Mouse (Mus musculus) heart, embryonic 13.5 days (tissue): ENCODE measurements around the gene Gm6408. TPM values are rescaled to one million over a fixed set of nuclear protein-coding genes. Genes with fewer than 3 reads are reported as not detected.
"Not testable (repeated sequence)": the region's sequence is repeated elsewhere in the genome, so short reads cannot be mapped to it uniquely, and the experiment has no call there.

Experiments used
- ATAC-seq: fragments of 200-750 bp; cut with Nextera tagmentation; 2 replicates; pipeline ENCODE4 v1.8.0; 2017; ENCODE audit warnings: moderate TSS enrichment; ENCODE audit not compliant: insufficient number of reproducible peaks, low FRiP score, low TSS enrichment; ENCODE audit errors: extremely low read depth
- H3K27ac ChIP-seq: fragments of 300-500 bp; sonication (generic); replicated peaks from 2 replicates; pipeline ENCODE4 v1.5.1; 2015; ENCODE audit warnings: moderate library complexity, mild to moderate bottlenecking, inconsistent platforms
- H3K27me3 ChIP-seq: fragments of 300-500 bp; sonication (generic); replicated peaks from 2 replicates; pipeline ENCODE4 v1.6.1; 2015; ENCODE audit warnings: mild to moderate bottlenecking, inconsistent platforms
- H3K36me3 ChIP-seq: fragments of 300-500 bp; sonication (generic); 2 replicates; pipeline ENCODE4 v1.6.1; 2015; ENCODE audit warnings: mild to moderate bottlenecking, inconsistent platforms
- H3K4me1 ChIP-seq: fragments of 300-500 bp; sonication (generic); 2 replicates; pipeline ENCODE4 v1.6.1; 2015; ENCODE audit warnings: inconsistent platforms
- H3K4me2 ChIP-seq: fragments of 300-500 bp; sonication (generic); 2 replicates; pipeline ENCODE4 v1.6.1; 2015; ENCODE audit warnings: inconsistent platforms, mild to moderate bottlenecking, moderate library complexity
- H3K4me3 ChIP-seq: fragments of 300-500 bp; sonication (generic); 2 replicates; pipeline ENCODE4 v1.5.1; 2015; ENCODE audit warnings: moderate library complexity, mild to moderate bottlenecking, inconsistent platforms
- H3K9ac ChIP-seq: fragments of 300-500 bp; sonication (generic); 2 replicates; pipeline ENCODE4 v1.6.1; 2015; ENCODE audit warnings: inconsistent platforms, mild to moderate bottlenecking, moderate library complexity
- H3K9me3 ChIP-seq: fragments of 300-500 bp; sonication (generic); 2 replicates; pipeline ENCODE4 v1.6.1; 2016; ENCODE audit warnings: inconsistent platforms
- WGBS: fragments of 180-500 bp; shearing (Covaris S2); methylation state at CpG from one replicate; pipeline ENCODE4 v1.1.7; 2015; ENCODE audit warnings: mixed read lengths; 5-methylcytosine and 5-hydroxymethylcytosine counted together
- polyA plus RNA-seq: library from polyadenylated mRNA; unstranded; fragments of >200 nt; fragmentation: Nextera tagmentation; extraction: Ambion mirVana; gene quantifications from 2 replicates; pipeline ENCODE4 v1.2.1, GENCODE M21; 2015

Gene Gm6408
- polyA plus RNA-seq, result not detected in 2 replicates

- not testable (repeated sequence) for H3K36me3 ChIP-seq, H3K4me3 ChIP-seq, H3K27ac ChIP-seq, H3K27me3 ChIP-seq, ATAC-seq, H3K4me2 ChIP-seq, H3K4me1 ChIP-seq, H3K9me3 ChIP-seq, H3K9ac ChIP-seq
- 45% methylated on average over 3 of the region's 3 CpGs for WGBS
These were observed at the start of gene Gm6408 for GRCm38 (mm10) chr5:146481665-146482064. TSS of gene Gm6408 (plus strand) at chr5:146481965.

GRCm38 (mm10) chr5:146432476-146432875 is 49.3 kb upstream of the Gm6408 start:
- H3K4me1 ChIP-seq, result no peaks in the 10 kb centered on the region
- 44% methylated on average over 6 of the region's 6 CpGs for WGBS
- H3K9me3 ChIP-seq, result no peaks in the 10 kb centered on the region
- H3K36me3 ChIP-seq, result no peaks in the 10 kb centered on the region
- no peak overlapping the region for H3K4me3 ChIP-seq
- ATAC-seq, result no peak
- no peak overlapping the region for H3K9ac ChIP-seq
- H3K27me3 ChIP-seq, result peaks cover 72% of the 10 kb centered on the region
- no peak overlapping the region for H3K4me2 ChIP-seq
- no peak overlapping the region for H3K27ac ChIP-seq

- H3K9me3 ChIP-seq, result peaks cover 2% of the 10 kb centered on the region
- H3K36me3 ChIP-seq, result no peaks in the 10 kb centered on the region
- H3K27ac ChIP-seq, result no peak overlapping the region
- H3K9ac ChIP-seq, result no peak overlapping the region
- H3K4me1 ChIP-seq, result no peaks in the 10 kb centered on the region
- no peak overlapping the region for H3K4me2 ChIP-seq
- H3K27me3 ChIP-seq, result peaks cover 44% of the 10 kb centered on the region
- ATAC-seq, result no peak
- 86% methylated on average over 16 of the region's 16 CpGs for whole genome bisulfite sequencing
- H3K4me3 ChIP-seq, result no peak overlapping the region
These were observed 46.4 kb upstream of the Gm6408 start for GRCm38 (mm10) chr5:146435316-146435715.

DNA sequence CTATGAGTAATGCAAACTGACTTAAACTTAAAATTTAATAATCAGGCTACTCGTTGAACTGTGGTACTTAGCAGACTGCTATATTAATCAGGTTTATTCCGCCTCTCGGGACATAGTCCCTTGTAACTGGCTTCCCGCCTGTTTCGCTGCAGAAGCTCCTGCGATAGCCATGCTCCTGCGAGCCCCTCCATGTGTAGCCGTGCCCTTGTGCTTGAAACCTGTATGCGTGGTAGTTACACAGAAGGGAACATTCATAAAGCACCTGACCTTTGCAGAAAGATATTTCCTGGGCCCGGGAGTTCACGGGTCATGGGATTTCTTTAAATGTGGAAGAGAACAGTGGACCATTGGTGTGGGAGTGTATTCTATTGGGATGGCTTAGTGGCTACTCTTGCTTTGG is 45.0 kb upstream of the Gm6408 start:
- no peak overlapping the region for H3K4me2 ChIP-seq
- H3K9ac ChIP-seq, result no peak overlapping the region
- WGBS, result 88% methylated on average over 11 of the region's 11 CpGs
- no peak overlapping the region for H3K4me3 ChIP-seq
- peaks cover 29% of the 10 kb centered on the region for H3K27me3 ChIP-seq
- no peaks in the 10 kb centered on the region for H3K4me1 ChIP-seq
- peaks cover 5% of the 10 kb centered on the region for H3K9me3 ChIP-seq
- ATAC-seq, result no peak
- no peak overlapping the region for H3K27ac ChIP-seq
- no peaks in the 10 kb centered on the region for H3K36me3 ChIP-seq

DNA sequence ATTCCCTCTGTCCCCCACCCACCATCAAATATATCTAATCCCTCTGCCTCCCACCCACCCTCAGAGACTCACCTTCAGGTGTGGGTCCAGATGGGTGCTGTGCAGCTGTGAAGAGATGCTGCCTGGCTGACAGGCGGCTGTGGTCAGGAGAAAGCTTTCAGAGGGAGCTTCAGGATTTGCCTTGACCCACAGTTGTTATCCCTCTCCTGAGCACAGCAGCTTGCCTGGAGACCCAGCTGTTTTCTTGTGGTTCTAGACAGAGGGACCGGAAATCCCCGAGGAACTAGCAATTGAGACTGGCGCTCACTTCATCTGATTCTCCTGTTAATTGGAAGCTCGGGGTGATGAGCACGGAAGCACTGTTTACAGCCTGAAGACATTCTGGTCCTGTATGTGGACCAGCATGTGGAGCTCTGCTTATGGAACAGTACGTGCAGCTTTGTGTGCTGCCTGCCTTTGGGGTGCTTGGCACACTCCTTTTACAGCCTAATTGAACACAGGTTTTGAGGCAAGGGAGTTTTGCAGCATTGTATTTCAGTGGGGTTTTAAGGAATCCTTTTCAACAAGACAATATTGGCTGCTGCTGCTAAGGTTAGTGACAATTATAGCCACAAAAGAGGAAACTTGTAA is 42.5 kb upstream of the Gm6408 start:
- H3K36me3 ChIP-seq, result no peaks in the 10 kb centered on the region
- H3K4me3 ChIP-seq, result no peak overlapping the region
- H3K9me3 ChIP-seq, result peaks cover 5% of the 10 kb centered on the region
- H3K9ac ChIP-seq, result no peak overlapping the region
- no peaks in the 10 kb centered on the region for H3K4me1 ChIP-seq
- H3K27ac ChIP-seq, result no peak overlapping the region
- WGBS, result 86% methylated on average over 7 of the region's 7 CpGs
- ATAC-seq, result no peak
- H3K4me2 ChIP-seq, result no peak overlapping the region
- peaks cover 7% of the 10 kb centered on the region for H3K27me3 ChIP-seq

DNA sequence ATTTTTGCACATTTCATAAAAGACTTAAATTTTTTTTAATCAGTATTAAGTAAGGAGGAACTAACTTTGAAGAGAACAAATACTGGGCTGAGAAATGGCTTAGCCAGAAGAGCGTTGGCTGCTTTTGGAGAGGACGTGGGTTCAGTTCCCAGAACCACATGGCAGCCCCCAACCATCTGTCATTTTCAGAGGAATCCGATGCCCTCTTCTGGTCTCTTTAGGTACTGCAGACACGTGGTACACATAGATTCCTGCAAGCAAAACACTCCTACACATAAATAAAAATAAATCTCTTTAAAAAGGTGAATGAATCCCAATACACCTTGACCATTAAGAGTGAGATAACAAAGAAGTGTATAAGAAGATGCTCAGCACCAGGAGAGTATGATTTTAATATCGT is 41.5 kb upstream of the Gm6408 start:
- H3K36me3 ChIP-seq, result no peaks in the 10 kb centered on the region
- no peak overlapping the region for H3K27ac ChIP-seq
- ATAC-seq, result no peak
- H3K4me1 ChIP-seq, result no peaks in the 10 kb centered on the region
- H3K27me3 ChIP-seq, result no peaks in the 10 kb centered on the region
- 86% methylated on average over 5 of the region's 5 CpGs for WGBS
- no peak overlapping the region for H3K4me3 ChIP-seq
- peaks cover 5% of the 10 kb centered on the region for H3K9me3 ChIP-seq
- no peak overlapping the region for H3K9ac ChIP-seq
- no peak overlapping the region for H3K4me2 ChIP-seq

- no peak for ATAC-seq
- Histone ChIP-seq H3K9ac (no peak overlapping the region), H3K4me3 (no peak overlapping the region)
These were observed 39.0 kb upstream of the Gm6408 start for GRCm38 (mm10) chr5:146442767-146443166.

DNA sequence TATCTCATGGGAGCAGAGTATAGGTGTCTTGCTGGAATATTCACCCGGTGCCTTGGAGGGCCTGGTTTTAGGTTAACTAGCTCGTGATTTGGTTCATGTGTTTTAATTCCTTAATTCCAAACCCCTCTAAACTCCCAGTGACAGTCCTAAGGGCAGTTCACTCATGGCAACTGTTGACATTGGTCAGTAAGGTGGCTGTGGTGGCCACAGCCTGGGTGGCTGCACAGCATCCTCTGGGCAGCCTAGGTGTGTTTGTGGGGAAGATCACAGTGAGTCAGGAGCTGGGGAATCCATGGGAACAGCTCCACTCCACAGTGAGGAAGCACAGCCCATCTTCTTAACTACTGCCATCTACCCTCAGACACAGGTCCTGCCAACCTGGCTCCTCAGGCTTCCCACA is 35.1 kb upstream of the Gm6408 start:
- Histone ChIP-seq H3K4me3 (no peak overlapping the region), H3K9ac (no peak overlapping the region), H3K27ac (no peak overlapping the region), H3K4me1 (no peaks in the 10 kb centered on the region), H3K36me3 (no peaks in the 10 kb centered on the region), H3K4me2 (no peak overlapping the region), H3K9me3 (no peaks in the 10 kb centered on the region), H3K27me3 (no peaks in the 10 kb centered on the region)
- ATAC-seq, result no peak
- WGBS, result 60% methylated on average over 2 of the region's 2 CpGs

More at GRCm38 (mm10) chr5:146442767-146443166, 39.0 kb upstream of the Gm6408 start:
- H3K4me1 ChIP-seq, result no peaks in the 10 kb centered on the region
- H3K27me3 ChIP-seq, result no peaks in the 10 kb centered on the region
- 60% methylated on average over 2 of the region's 2 CpGs for WGBS
- no peaks in the 10 kb centered on the region for H3K36me3 ChIP-seq
- no peak overlapping the region for H3K4me2 ChIP-seq
- H3K9me3 ChIP-seq, result peaks cover 5% of the 10 kb centered on the region
- H3K27ac ChIP-seq, result no peak overlapping the region

DNA sequence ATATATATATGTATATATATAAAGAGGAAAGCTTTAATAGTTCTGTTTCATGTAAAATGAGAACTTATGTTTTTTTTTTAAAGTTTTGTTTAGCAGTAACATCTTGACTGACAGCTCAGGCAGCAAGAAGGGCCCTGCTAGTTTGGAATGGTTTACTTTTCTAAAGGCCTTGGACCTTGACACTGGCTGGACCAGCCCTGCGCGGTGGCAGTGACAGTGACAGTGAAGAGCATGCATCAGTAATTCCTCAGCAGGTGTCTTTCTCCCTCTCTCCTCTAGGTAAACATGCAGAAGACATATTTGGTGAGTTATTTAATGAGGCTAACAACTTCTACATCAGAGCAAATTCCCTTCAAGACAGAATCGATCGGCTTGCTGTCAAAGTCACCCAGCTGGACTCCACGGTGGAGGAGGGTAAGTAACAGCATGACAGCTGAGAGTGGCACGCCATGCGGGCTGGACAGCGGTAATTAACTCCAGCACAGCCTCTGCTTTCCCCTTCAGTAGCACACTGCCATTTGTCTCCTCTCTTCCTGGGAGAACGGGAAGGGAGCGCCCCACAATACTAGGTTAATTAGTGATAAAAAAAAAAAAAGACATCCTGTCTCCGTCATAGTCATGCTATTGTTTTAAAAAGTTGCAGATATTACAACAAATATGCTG is 30.0 kb upstream of the Gm6408 start:
- Histone ChIP-seq H3K9ac (no peak overlapping the region), H3K4me2 (no peak overlapping the region)
- WGBS, result 69% methylated on average over 11 of the region's 11 CpGs

GRCm38 (mm10) chr5:146453556-146453955 is 28.2 kb upstream of the Gm6408 start:
- ATAC-seq, result no peak
- Histone ChIP-seq H3K27me3 (no peaks in the 10 kb centered on the region; the same call in 1 of the 2 replicates), H3K9me3 (no peaks in the 10 kb centered on the region), H3K4me2 (no peak overlapping the region), H3K9ac (no peak overlapping the region), H3K36me3 (no peaks in the 10 kb centered on the region), H3K4me1 (no peaks in the 10 kb centered on the region), H3K27ac (no peak overlapping the region), H3K4me3 (no peak overlapping the region)
- WGBS, result 78% methylated on average over 6 of the region's 6 CpGs

More for the DNA sequence above, 30.0 kb upstream of the Gm6408 start:
- no peak overlapping the region for H3K4me3 ChIP-seq
- H3K9me3 ChIP-seq, result no peaks in the 10 kb centered on the region
- no peaks in the 10 kb centered on the region; the same call in 1 of the 2 replicates for H3K27me3 ChIP-seq
- no peaks in the 10 kb centered on the region for H3K36me3 ChIP-seq
- no peaks in the 10 kb centered on the region for H3K4me1 ChIP-seq
- no peak for ATAC-seq
- H3K27ac ChIP-seq, result no peak overlapping the region

DNA sequence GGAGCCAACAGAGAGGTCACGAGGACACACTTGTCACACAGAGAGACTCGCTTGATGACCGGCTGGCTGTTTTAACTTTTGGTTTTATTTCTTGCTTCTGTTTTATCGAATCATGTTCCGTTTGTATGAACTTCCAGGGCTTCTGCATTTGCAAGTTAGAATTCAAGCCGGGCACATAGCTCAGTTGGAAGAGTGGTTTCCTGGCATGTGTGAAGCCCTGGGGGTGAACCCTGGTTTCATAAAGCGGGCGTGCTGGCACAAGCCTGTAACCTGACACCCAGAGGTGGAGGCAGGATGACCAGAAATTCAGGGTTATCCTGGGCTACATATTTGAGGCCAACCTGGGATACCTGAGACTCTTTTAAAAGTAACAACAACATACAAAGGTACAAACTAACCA is 20.2 kb upstream of the Gm6408 start:
- Histone ChIP-seq H3K36me3 (no peaks in the 10 kb centered on the region), H3K4me2 (no peak overlapping the region), H3K9me3 (no peaks in the 10 kb centered on the region), H3K4me1 (no peaks in the 10 kb centered on the region), H3K9ac (no peak overlapping the region), H3K27me3 (peaks cover 6% of the 10 kb centered on the region), H3K27ac (no peak overlapping the region), H3K4me3 (no peak overlapping the region)
- WGBS, result 75% methylated on average over 8 of the region's 8 CpGs
- ATAC-seq, result no peak

- Histone ChIP-seq H3K27me3 (peaks cover 6% of the 10 kb centered on the region), H3K4me1 (no peaks in the 10 kb centered on the region), H3K4me3 (no peak overlapping the region), H3K4me2 (no peak overlapping the region), H3K9ac (no peak overlapping the region), H3K9me3 (no peaks in the 10 kb centered on the region), H3K27ac (no peak overlapping the region), H3K36me3 (no peaks in the 10 kb centered on the region)
- no peak; the same call in 1 of the 2 replicates for ATAC-seq
- 86% methylated on average over 19 of the region's 19 CpGs for WGBS
These were observed 15.1 kb upstream of the Gm6408 start for GRCm38 (mm10) chr5:146466663-146467062.
